Mouse (Mus musculus): ENCODE data around the gene Btbd35f18. TPM values are rescaled to one million over a fixed set of nuclear protein-coding genes. Genes with fewer than 3 reads are reported as not detected.
"Not testable (repeated sequence)": the region's sequence is repeated elsewhere in the genome, so short reads cannot be mapped to it uniquely, and the experiment has no call there.

The Btbd35f18 gene
- not detected in 2 replicates for polyA plus RNA-seq (2015; fragmentation: Nextera tagmentation; extraction: Ambion mirVana)

DNA sequence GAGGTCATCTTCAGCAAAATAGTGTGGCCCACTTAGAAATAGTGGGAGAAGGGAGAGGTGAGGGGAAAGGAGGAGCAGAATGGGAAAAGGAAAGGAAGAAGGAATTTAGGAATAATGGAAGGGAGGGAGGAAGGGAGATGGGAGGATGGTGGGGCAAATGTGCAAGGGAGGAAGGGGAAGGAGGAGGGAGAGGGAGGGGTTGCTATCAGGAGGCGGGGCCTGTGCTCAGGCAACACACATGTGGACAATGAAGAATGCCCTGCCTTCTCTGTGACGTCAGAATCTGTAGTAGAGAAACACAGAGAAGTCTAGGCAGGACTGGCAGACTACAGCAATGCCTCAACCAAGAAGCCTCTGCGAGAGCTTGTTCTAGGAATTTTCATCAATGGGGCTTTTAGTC, at the start of gene Btbd35f18:
Gene Btbd35f18, plus strand, starts transcription at position 301 of the 400 bp plus-strand sequence.
- no CpG with 5 or more reads among the region's 3 CpGs for WGBS
- H3K36me3 ChIP-seq (ENCODE audit: control insufficient read depth, insufficient read depth, low read length): not testable (repeated sequence)

More for the DNA sequence above, at the start of gene Btbd35f18:
- not testable (repeated sequence) for H3K27me3 ChIP-seq (ENCODE audit: control insufficient read depth, insufficient read depth, low read depth, low read length); H3K27ac ChIP-seq (ENCODE audit: low read length); H3K4me1 ChIP-seq (replicated peaks; ENCODE audit: control insufficient read depth, insufficient read depth, low read length); H3K9ac ChIP-seq (ENCODE audit: low read length); ATAC-seq (ENCODE audit: low read depth); H3K9me3 ChIP-seq (ENCODE audit: control insufficient read depth, low read length); H3K4me3 ChIP-seq (ENCODE audit: low read length); H3K4me2 ChIP-seq (ENCODE audit: low read depth, low read length)

Other genes with a start within 250 kb of the Btbd35f18 start
- not detected in 2 replicates for gene Btbd35f10, start 52.7 kb downstream of the Btbd35f18 start, polyA plus RNA-seq (2015; fragmentation: Nextera tagmentation; extraction: Ambion mirVana)